Mouse (Mus musculus): ENCODE data around the gene Nobox. TPM values are rescaled to one million over a fixed set of nuclear protein-coding genes. Genes with fewer than 3 reads are reported as not detected.

Gene Nobox
- polyA plus RNA-seq, 1 experiment, result 0.16 TPM

DNA sequence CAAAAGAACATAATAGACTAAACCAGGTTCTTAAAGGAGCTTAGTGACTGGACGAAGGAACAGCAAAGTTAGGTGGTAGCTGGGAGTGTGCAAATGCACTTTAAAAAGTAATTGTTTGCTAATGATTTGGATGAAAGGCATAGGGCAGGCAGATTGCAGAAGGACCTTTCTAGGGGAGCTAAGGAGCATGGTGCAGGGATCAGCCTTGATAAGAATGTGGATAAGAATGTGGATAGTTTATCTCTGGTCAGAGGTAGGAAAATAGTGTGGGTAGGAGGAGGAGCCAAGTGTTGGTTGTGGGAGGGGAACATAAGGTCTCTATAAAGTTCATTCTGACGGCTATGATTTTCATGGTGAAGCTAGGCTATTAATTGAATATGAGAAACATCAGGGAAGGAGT, 29.4 kb upstream of the Nobox start:
- no peak overlapping the region for H3K27ac ChIP-seq (ENCODE audit: control insufficient read depth, insufficient read depth, low read depth, low read length)
- H3K4me3 ChIP-seq (ENCODE audit: control insufficient read depth, low read depth, low read length), result no peak overlapping the region
- no peak for TF ChIP-seq CTCF (IDR thresholded peaks at IDR 0.05; ENCODE audit: control insufficient read depth, insufficient read depth, insufficient replicate concordance, low read depth, low read length)
- no peak for TF ChIP-seq POLR2A (IDR thresholded peaks at IDR 0.05; ENCODE audit: control insufficient read depth, low read depth, low read length)
- H3K27me3 ChIP-seq (ENCODE audit: control insufficient read depth, insufficient read depth, low read length), result no peaks in the 10 kb centered on the region
- H3K4me1 ChIP-seq (ENCODE audit: control insufficient read depth, insufficient read depth, low read length), result no peaks in the 10 kb centered on the region
- no peaks in the 10 kb centered on the region for H3K36me3 ChIP-seq (ENCODE audit: control insufficient read depth, insufficient read depth, low read length)

DNA sequence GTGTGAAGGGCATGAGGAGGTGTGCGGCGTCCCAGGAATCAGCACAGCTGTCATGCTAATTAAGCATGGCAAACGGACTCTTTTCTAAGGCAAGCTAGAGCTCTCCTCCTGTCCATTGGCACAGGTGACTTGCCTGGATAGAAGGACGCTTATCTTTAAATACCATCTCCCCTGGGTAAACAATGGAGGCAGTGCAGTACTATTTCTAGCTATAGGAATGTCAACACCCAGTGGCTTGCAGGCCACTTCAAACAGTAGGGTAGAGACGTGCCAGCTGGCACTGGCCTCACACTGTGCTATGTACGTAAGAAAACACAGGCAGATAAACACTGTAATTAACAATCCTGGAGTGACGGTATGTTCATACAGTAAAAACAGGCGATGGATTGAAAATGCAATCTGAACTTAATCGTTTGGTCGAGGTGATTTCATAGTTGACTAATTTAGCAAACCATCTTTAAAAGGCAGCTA, 28.2 kb upstream of the Nobox start:
- no peak overlapping the region for H3K4me3 ChIP-seq (ENCODE audit: control insufficient read depth, low read depth, low read length)
- H3K27me3 ChIP-seq (ENCODE audit: control insufficient read depth, insufficient read depth, low read length), result no peaks in the 10 kb centered on the region
- no peaks in the 10 kb centered on the region for H3K4me1 ChIP-seq (ENCODE audit: control insufficient read depth, insufficient read depth, low read length)
- TF ChIP-seq POLR2A (IDR thresholded peaks at IDR 0.05; ENCODE audit: control insufficient read depth, low read depth, low read length), result no peak
- TF ChIP-seq CTCF (IDR thresholded peaks at IDR 0.05; ENCODE audit: control insufficient read depth, insufficient read depth, insufficient replicate concordance, low read depth, low read length), result no peak
- H3K36me3 ChIP-seq (ENCODE audit: control insufficient read depth, insufficient read depth, low read length), result no peaks in the 10 kb centered on the region
- H3K27ac ChIP-seq (ENCODE audit: control insufficient read depth, insufficient read depth, low read depth, low read length), result no peak overlapping the region

DNA sequence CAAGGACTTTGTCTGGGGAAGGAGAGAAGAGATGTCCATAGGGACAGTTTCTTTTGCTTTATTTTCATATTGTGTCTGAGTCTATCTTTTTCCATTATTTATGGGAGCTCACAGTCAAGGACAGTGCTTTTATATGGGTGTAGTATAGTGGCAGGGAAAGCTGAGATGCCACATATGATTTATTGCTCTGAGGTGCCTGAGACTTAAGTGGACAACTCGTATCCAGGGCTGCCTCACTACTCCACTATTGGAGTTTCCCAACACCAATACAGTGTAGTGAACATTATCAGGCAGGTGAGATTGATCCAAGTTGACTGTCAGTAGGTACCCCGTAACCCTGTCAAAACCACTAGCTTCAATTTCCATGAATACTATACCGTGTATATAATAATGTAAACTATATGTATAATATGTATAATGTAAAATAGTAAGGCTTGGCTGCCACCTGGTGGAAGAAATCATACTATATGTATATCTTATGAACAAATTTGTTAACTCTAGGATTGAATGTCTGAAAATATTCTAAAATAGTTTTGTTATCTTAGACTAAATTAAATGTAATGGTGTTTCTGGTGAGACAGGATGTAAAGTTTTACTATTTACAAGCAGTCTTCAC, 26.4 kb upstream of the Nobox start:
- H3K4me3 ChIP-seq (ENCODE audit: control insufficient read depth, low read depth, low read length), result no peak overlapping the region
- no peaks in the 10 kb centered on the region for H3K36me3 ChIP-seq (ENCODE audit: control insufficient read depth, insufficient read depth, low read length)
- TF ChIP-seq POLR2A (IDR thresholded peaks at IDR 0.05; ENCODE audit: control insufficient read depth, low read depth, low read length) (no peak), CTCF (IDR thresholded peaks at IDR 0.05; ENCODE audit: control insufficient read depth, insufficient read depth, insufficient replicate concordance, low read depth, low read length) (no peak)
- no peak overlapping the region for H3K27ac ChIP-seq (ENCODE audit: control insufficient read depth, insufficient read depth, low read depth, low read length)
- H3K27me3 ChIP-seq (ENCODE audit: control insufficient read depth, insufficient read depth, low read length), result no peaks in the 10 kb centered on the region
- no peaks in the 10 kb centered on the region for H3K4me1 ChIP-seq (ENCODE audit: control insufficient read depth, insufficient read depth, low read length)

DNA sequence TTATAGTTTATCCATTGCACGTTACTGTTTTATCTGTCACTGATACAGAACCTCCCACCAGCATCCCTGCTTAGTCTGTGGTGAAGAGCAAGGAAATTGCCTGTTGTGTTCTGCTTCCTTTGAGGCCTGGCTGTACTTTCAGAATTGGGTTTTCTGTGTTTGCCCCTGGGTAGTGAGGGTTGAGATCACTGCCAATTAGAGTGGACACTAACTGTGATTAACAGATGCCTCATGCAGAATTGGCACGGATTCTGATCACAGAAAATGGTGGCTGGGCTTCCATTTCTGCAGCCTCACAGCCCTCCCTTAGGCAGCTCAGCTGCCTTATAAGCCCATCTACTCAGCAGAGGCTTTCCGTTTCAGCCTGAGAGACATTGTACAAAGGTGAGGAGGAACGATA, 24.1 kb upstream of the Nobox start:
- H3K27me3 ChIP-seq (ENCODE audit: control insufficient read depth, insufficient read depth, low read length), result no peaks in the 10 kb centered on the region
- H3K27ac ChIP-seq (ENCODE audit: control insufficient read depth, insufficient read depth, low read depth, low read length), result no peak overlapping the region
- no peak for TF ChIP-seq CTCF (IDR thresholded peaks at IDR 0.05; ENCODE audit: control insufficient read depth, insufficient read depth, insufficient replicate concordance, low read depth, low read length)
- TF ChIP-seq POLR2A (IDR thresholded peaks at IDR 0.05; ENCODE audit: control insufficient read depth, low read depth, low read length), result no peak
- H3K4me1 ChIP-seq (ENCODE audit: control insufficient read depth, insufficient read depth, low read length), result no peaks in the 10 kb centered on the region
- H3K4me3 ChIP-seq (ENCODE audit: control insufficient read depth, low read depth, low read length), result no peak overlapping the region
- H3K36me3 ChIP-seq (ENCODE audit: control insufficient read depth, insufficient read depth, low read length), result no peaks in the 10 kb centered on the region

DNA sequence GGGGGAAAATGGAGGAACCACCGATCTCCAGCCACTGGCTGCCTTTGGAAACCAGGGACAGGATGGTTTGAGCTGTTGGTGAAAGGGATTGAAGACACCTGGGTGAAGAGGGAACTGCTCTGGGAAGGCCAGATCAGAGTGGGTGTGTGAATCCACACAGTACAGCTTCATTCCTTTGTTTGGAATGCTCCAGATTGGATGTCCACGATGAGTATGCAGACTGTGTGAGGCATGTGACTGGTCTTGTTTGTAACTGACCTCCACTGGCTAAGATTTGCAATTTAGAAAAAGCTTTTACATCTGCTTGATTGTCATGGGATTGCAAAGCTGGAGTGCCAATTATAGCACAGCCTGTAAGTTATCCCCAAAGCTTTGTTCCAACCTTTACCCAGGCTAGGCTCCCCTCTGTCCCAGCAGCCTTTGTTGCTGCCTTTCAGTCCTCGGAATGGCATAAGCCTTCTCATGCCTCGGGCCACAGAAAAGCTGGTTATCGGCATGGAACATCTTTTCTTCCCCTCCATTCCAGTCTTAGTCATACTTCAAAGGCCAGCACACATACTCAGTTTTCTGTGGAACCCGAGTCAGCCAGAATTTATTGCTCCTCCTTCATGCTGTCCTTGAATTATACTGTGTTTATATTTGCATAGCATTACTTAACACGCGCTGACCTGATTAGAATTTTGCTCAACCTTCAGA, 3.8 kb upstream of the Nobox start:
- H3K4me1 ChIP-seq (ENCODE audit: control insufficient read depth, insufficient read depth, low read length), result peaks cover 8% of the 10 kb centered on the region
- TF ChIP-seq CTCF (IDR thresholded peaks at IDR 0.05; ENCODE audit: control insufficient read depth, insufficient read depth, insufficient replicate concordance, low read depth, low read length), result no peak
- no peak for TF ChIP-seq POLR2A (IDR thresholded peaks at IDR 0.05; ENCODE audit: control insufficient read depth, low read depth, low read length)
- no peaks in the 10 kb centered on the region for H3K27me3 ChIP-seq (ENCODE audit: control insufficient read depth, insufficient read depth, low read length)
- no peak overlapping the region for H3K27ac ChIP-seq (ENCODE audit: control insufficient read depth, insufficient read depth, low read depth, low read length)
- H3K36me3 ChIP-seq (ENCODE audit: control insufficient read depth, insufficient read depth, low read length), result no peaks in the 10 kb centered on the region
- H3K4me3 ChIP-seq (ENCODE audit: control insufficient read depth, low read depth, low read length), result no peak overlapping the region

GRCm38 (mm10) chr6:43312546-43312945, 3.2 kb upstream of the Nobox start:
- no peak overlapping the region for H3K4me3 ChIP-seq (ENCODE audit: control insufficient read depth, low read depth, low read length)
- H3K36me3 ChIP-seq (ENCODE audit: control insufficient read depth, insufficient read depth, low read length), result no peaks in the 10 kb centered on the region
- H3K27me3 ChIP-seq (ENCODE audit: control insufficient read depth, insufficient read depth, low read length), result no peaks in the 10 kb centered on the region
- peaks cover 8% of the 10 kb centered on the region for H3K4me1 ChIP-seq (ENCODE audit: control insufficient read depth, insufficient read depth, low read length)
- TF ChIP-seq POLR2A (IDR thresholded peaks at IDR 0.05; ENCODE audit: control insufficient read depth, low read depth, low read length) (no peak), CTCF (IDR thresholded peaks at IDR 0.05; ENCODE audit: control insufficient read depth, insufficient read depth, insufficient replicate concordance, low read depth, low read length) (no peak)
- no peak overlapping the region for H3K27ac ChIP-seq (ENCODE audit: control insufficient read depth, insufficient read depth, low read depth, low read length)

DNA sequence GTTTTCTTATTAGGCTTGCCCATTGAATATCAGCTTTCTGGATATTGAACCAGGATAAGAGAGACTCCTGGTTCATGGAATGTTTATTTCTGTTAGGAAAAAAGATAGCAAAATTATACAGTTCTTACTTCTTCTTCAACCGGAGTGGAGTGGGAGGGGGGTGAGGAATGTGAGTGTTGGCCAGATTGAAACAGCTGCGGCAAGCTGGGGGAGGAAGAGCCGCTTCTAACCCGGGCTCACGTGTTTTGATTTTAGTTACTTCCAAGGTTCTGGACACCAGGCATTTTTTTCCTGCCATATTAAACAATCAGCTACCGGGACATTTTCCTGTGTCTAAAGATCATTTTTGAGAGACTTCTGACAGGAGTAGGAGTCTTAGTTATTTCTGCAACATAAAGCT, 717 bp upstream of the Nobox start:
- Histone ChIP-seq H3K27me3 (ENCODE audit: control insufficient read depth, insufficient read depth, low read length) (no peaks in the 10 kb centered on the region), H3K27ac (ENCODE audit: control insufficient read depth, insufficient read depth, low read depth, low read length) (no peak overlapping the region), H3K4me3 (ENCODE audit: control insufficient read depth, low read depth, low read length) (no peak overlapping the region), H3K36me3 (ENCODE audit: control insufficient read depth, insufficient read depth, low read length) (no peaks in the 10 kb centered on the region), H3K4me1 (ENCODE audit: control insufficient read depth, insufficient read depth, low read length) (peaks cover 8% of the 10 kb centered on the region)
- no peak for TF ChIP-seq CTCF (IDR thresholded peaks at IDR 0.05; ENCODE audit: control insufficient read depth, insufficient read depth, insufficient replicate concordance, low read depth, low read length)
- no peak for TF ChIP-seq POLR2A (IDR thresholded peaks at IDR 0.05; ENCODE audit: control insufficient read depth, low read depth, low read length)
